Mouse (Mus musculus): ENCODE data around the gene Trappc2.
A peak's percentile ranks its signal among the peaks of the same experiment; 100 is the strongest.

The Trappc2 gene

DNA sequence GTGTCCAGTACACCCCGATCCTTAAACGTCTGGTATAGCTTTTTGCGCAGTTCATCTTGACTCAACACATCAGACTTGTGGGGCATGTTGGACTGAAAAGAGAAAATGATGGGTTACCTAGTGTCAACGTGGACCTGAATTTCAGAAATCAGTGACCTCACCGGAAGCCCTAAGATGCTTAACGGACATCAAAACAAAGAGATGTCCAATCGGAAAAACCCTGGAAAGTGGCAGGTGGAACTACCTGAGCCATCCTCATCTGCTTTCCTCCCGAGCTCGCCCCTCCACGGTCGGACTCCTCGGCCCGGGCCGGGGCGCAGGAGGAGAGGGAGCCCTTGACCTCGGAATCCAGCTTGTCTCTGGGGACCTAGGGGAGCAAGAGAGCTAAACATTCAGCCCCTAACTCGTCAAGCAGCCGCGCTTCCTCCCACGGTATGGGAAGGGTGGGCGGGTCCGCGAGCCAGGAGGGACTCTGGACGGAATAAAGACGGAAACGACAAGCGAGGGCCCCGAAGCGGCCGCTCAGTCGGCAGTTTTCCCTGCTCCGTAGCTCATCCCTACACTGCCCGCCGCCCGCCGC is at the start of gene Trappc2:
TSS of gene Trappc2 (plus strand) at position 539 of the 580 bp plus-strand sequence.
- no peak for DNase-seq (ENCODE audit: low spot score)

DNA sequence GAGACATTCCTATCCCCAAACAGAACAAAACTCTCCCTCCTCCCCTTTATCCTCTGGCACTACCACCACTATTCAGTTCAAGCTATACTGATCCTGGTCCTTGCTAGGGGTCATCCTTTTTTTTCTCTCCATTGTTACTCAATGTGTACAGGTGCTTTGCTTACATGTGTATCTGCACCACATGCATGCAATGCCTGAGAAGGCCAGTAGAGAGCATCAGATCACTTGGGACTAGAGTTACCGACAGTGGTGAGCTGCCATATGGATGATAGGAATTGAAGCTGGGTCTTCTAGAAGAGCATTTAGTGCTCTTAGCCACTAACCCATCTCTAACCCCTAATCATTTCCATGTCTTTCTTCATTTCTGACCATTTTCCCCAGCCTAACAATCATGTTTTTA is 46.6 kb upstream of the Trappc2 start:
- DNase-seq (ENCODE audit: low spot score), result no peak

DNA sequence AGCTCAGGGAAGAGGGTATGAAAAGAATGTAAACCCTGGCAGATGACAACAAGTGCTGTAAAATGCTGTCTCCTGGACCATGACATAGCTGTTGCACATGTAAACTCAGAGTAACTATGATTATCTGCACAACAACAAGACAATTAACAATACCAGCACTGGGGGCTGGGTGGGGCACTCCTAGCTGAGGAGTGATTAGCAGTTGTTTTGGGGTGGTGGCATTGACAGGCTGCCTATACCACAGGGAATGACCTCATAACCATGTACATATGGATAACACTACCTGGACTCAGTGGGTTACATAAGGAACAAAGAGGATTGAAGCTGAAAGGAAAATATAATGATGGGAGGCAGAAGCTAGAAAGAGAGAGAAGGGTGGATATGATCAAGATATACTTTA is 32.5 kb upstream of the Trappc2 start:
- no peak for DNase-seq (ENCODE audit: low spot score)

DNA sequence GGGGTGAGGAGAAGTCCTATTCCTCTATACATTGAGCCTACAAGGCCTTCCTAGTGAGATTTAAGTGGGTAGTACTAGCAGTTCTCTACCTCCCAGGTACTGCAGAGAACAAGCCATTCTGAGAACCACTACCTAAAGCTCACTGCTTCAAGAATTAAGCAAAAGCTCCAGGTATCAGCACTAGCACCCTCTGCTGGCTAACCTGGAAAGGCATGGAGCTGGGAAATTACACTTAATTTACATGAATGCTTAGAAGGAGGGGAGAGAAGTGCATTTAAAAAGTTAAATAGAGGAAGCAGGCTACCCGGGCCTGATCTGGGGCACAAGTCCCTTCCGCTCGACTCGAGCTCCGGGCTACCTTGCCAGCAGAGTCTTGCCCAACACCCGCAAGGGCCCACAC is 24.2 kb upstream of the Trappc2 start:
- no peak for DNase-seq (ENCODE audit: low spot score)

DNA sequence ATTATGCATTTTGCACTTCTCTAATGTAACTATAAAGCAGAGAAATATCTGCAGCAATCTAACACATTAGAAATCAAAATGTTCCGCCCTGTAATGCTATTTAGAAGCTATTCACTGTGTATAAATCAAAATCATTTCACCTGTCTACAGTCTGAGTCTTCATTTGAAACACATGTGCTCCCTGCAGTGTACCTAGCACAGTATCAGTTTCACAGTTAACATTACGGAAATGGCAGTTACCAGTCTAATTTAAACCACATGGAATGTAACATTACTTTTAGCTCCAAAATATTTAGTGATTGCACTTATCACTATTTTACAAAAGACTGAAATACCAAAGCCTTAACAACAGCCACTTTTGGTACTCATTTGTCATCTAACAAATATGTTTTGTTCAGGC is 5.6 kb upstream of the Trappc2 start:
- no peak for DNase-seq (ENCODE audit: low spot score)

DNA sequence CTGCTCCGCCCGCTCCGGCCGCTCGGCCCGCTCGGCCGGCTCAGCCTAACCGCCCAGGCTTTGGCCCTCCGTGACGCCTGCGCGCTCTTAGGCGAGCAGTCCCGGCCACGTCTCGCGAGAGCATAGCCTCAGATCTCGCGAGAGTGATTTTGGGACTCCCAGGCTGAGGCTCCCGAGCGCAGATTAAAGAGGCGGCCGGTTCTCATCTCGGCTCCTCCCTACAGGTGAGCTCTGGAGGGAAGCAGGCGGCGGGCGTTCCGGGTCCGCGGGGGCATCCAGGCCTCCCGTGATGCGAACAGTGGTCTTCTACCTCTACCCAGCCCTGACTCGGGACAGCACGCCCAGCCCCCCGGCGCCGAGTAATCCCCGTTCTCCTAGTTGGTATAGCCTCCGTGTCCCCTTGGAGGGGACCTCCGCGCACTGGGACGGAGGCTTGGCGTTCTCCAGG is 266 bp downstream of the Trappc2 start, which contains the start of gene Ofd1:
TSS of gene Ofd1 (minus strand) at position 89 of the 448 bp plus-strand sequence.
- peak; percentile 90 for DNase-seq (ENCODE audit: low spot score)

DNA sequence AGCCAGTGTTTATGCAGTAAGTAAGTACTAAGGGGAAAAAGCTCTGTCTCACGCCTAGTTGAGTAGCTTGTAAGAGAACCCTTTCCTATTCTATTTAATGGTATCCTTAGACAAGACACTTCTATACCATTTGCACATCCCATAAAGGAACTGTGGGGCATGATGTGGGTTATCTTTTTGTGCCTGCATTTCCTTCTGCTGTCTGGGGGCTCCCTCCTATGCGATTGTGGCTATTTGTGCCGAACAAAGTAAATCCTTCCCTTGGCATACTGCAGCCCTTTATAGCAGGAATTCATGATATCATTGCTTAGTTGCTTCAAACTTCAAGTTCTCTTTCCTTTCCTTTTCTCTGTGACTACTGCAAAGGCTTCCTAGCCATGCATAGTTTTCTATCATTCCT is 4.2 kb downstream of the Trappc2 start:
- no peak for DNase-seq (ENCODE audit: low spot score)

DNA sequence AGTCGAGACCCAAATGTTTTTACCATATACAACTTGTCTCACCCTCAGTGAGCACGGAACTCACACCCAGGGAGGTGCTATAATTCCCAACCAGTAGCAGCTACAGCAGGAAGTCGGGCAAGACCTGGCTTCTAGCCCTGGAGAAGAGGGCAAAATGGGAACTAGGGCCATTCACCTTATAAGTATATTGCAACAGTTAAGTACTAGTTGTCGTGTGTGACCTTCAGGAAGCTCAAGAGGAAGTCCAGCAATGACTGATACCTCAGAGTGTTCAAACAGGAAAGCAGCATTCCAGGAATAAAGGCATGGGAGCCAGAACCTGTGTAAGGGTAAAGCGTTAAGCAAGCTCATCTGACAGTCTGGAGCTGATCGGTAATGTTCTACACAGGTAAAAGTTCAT is 13.2 kb downstream of the Trappc2 start:
- DNase-seq (ENCODE audit: low spot score), result no peak

DNA sequence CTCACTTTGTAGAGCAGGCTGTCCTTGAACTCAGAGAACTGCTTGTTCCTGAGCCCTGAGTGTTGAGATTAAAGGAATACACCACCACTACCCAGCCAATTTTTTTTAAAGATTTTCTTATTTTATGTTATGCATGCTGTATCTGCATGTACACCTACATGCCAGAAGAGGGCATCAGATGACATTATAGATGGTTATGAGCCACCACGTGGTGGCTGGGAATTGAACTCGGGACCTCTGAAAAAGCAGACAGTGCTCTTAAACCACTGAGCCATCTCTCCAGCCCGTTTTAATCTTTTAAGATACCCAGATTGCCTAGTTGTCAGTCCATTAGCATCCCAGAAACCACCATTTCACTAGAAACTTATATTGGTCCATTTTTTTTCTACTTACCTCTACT is 14.0 kb downstream of the Trappc2 start:
- DNase-seq (ENCODE audit: low spot score), result no peak

DNA sequence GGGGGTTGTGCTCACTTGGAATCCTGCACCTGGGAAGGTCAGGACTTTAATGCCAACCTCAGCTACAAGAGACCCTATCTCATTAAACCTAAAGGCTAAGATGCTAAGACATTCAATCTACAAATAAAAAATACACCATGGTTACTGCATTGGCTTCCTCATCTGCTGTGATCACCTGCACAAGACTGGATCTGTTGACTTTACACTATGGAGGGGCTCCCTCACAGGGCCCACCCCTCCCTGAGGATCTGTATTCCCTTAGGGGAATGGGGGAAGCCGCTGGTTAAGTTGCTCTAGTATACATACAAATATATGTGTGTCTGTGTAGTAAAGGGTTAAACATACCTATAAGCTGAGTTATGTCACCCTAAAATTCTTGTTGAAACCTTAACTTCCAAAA is 15.2 kb downstream of the Trappc2 start:
- DNase-seq (ENCODE audit: low spot score), result no peak

DNA sequence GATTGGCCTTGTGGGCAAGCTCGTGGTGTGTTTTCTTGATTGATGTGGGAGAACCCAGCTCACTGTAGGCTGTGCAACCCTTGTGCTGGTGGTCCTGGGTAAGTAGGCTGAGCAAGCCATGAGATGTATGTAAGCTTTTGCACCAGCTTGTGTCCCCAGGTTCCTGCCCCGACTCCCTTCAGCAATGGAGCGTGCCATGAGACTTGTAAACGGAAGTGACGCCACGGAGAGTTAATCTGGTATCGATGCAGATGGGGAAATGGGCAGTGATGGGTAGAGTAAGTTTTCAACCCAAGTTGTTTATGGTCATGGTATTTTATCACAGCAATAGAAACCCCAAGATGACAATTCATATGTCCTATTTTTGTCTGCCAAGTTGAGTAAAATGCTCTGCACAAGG is 27.9 kb downstream of the Trappc2 start:
- no peak for DNase-seq (ENCODE audit: low spot score)

DNA sequence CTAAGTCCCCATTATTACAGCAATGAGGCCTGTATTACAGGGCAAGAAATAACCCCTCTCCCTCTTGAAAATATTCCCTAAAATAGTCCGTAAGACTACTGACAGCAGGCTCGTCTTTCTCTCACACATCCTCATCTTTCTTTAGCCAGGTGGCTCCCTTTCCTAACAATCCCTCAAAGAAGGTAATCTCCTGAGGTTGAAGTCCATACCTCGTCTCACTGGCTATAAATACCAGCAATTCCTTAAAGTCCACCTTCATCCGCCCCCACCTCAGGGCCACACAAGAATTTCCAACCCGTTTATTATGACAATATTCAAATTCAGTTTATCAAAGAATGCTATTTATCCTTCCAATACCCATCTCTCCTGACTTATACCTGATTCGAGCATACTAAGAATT is 32.2 kb downstream of the Trappc2 start:
- DNase-seq (ENCODE audit: low spot score), result no peak

DNA sequence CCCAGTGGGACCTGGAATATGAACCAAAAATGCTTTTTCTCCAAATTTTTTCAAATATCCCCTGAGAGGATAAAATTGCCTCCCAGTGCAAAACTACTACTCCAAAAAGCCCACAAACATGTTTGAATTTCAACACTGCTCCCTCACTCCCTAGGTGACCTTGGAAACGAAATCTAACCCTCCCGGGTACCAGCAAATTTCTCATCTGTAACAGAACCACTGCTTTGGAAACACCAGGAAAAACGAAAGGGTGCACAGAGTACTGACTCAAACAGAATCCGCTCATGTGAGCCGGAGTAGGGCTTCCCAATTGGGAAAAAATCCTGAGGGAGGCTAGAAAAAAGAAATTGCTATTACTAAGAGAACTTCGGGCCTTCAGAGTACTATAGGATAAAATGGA is 37.0 kb downstream of the Trappc2 start:
- no peak for DNase-seq (ENCODE audit: low spot score)

DNA sequence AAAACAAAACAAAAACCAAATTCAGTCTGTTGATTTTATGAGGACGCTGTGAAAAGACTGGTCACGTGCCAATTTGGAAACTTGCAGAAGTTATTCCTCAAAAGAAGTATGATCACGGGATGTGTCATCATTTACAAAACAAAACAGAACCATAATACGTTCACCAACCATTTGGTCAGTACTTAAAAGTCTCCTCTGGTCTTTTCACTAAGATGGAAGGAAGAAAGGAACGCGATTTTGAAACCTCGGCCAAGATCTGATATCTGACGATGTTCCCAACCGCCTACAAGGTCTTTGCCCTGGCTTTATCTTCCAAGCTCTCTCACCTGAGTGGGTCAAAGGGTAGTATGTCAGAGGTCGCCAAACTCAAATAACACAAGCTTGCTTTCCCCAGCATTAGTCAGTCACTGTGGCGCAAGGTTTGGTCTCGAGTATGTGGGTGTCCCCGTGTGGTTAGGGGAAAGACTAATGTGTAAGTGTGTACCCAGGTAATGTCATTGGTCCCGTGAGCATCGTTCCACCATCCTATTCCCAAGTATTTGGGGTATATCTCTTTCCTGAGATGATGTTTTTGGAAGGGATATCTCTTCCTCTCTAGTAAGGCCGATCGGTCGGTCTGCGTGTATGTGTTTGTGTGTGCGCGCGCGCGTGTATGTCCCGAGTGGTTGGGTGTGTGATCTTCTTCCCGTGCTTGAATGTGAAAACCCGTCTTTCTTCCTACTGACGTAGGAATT is 38.4 kb downstream of the Trappc2 start:
- peak; percentile 6 for DNase-seq (ENCODE audit: low spot score)

DNA sequence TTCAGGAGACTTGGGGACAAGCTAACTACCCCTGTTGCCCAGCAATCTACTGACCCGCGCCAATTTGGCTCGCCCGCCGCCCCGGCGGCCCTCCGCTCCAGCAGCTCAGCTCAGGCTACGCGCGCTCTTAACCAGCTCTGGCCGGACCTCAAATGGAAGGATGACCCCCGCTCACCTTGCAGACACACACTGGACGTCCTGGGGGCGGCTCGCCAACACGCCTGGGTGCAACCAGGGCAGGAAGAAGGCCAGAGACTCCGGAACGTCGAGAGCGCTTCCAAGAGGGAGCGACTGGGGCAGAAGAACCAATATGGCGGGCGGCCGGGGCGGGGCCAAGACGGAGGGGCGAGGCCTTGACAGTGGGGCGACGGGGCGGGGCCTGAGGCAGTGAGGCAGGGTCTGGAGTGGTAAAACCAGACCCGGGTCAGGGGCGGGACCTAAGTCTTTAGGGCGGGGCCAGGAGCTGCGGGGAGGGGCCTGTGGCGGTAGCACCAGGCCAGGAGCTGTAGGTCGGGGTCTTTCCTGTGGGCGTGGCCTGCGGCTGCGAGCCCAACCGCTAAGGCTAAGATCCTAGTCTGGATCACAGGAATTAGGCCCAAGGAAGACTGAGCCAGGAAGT is 39.1 kb downstream of the Trappc2 start, which contains the start of gene Rab9:
TSS of gene Rab9 (minus strand) at position 503 of the 619 bp plus-strand sequence.
- peak; percentile 90 for DNase-seq (ENCODE audit: low spot score)

DNA sequence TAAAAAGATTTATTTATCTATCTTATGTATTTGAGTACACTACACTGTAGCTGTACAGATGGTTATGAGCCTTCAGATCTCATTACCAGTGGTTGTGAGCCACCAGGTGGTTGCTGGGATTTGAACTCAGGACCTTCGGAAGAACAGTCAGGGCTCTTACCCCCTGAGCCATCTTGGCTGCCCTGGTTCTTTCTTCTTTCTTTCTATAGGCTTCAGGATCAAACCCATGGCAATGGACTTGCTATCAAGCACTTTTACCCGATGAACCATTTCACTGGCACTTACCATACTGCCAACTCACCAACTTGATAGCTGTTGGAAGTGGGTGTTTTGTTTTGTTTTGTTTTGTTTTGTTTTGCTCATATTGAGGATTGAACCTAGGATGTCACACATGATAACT is 54.7 kb downstream of the Trappc2 start:
- no peak for DNase-seq (ENCODE audit: low spot score)

DNA sequence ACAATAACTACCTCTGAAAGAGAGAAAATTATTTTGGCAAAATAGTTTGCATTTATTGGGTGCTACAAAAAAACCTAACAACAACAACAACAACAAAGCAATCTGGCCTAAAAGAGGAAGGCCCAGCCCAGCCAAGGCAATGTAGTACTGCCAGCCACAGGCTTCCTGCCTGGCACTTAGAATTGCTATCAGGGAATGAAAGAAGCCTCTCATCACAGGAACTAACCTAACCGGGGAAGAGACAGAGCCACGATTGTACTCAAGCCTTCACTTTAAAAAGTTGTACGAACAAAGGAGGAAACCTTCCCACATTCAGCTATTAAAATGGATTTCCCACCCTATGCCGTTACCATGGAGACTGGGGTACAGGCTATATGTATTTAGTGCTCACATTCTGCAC is 57.4 kb downstream of the Trappc2 start:
- DNase-seq (ENCODE audit: low spot score), result no peak

DNA sequence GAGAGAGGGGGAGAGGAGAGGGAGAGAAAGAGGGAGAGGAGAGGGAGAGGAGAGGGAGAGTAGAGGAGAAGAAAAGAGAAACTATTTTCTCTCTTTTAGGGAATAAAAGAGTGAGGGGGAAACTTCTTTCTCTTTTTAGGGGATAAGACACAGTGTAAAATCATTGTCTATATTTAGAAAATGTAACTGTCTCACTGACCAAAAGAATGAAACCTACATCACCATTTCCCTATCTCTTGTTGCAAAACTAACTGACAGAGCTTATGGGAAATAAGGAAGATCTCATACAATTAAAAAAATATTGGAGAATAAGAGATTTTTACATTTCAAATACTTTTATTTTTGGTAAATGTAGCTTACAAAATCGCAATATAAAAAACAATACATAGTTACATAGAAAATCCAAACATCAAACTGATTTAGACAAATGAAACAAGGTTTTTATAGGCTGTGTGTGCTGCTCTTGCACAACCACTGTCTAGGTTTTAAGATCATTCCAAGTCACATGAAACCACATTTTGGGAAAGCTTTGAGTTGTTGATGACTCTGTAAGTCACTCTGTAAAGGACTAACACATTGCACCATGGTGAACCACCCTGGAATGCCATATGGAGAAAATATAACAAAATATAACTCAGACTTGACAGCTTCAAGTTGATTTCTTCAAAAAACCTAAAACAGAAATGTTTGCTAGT is 59.3 kb downstream of the Trappc2 start:
- no peak for DNase-seq (ENCODE audit: low spot score)
